Mouse (Mus musculus) large intestine, adult 2 months (tissue): ENCODE measurements around the gene Scn10a. TPM values are rescaled to one million over a fixed set of nuclear protein-coding genes. Genes with fewer than 3 reads are reported as not detected.

Source experiments
- DNase-seq: peaks from one replicate; pipeline ENCODE4 v3.0.0-alpha.2; 2012; ENCODE audit warnings: low read depth, low spot score
- WGBS: fragments of 180-500 bp; shearing (Covaris S2); methylation state at CpG from one replicate; pipeline ENCODE4 v1.1.7; 2018; 5-methylcytosine and 5-hydroxymethylcytosine counted together
- polyA plus RNA-seq: library from polyadenylated mRNA; depleted of rRNA; stranded (reverse); fragments of >200 nt; gene quantifications from 2 replicates; pipeline ENCODE4 v1.2.3, GENCODE M21; 2012; rRNA removed

Gene Scn10a
- polyA plus RNA-seq: not detected in 2 replicates

GRCm38 (mm10) chr9:119719222-119719621 lies at the start of gene Scn10a:
Scn10a (minus strand) TSS chr9:119719322.
- WGBS: 75% methylated on average over 11 of the region's 11 CpGs
- DNase-seq: no peak

- no peak for DNase-seq
- 35% methylated on average over 7 of the region's 7 CpGs for WGBS
These were observed 49.5 kb upstream of the Scn10a start for GRCm38 (mm10) chr9:119768585-119768984.

- WGBS: 80% methylated on average over 3 of the region's 3 CpGs
- DNase-seq: no peak
These were observed 41.1 kb upstream of the Scn10a start for GRCm38 (mm10) chr9:119760226-119760625.

- WGBS: 87% methylated on average over 1 of the region's 1 CpGs
- no peak for DNase-seq
These were observed 40.3 kb upstream of the Scn10a start for GRCm38 (mm10) chr9:119759457-119759856.

GRCm38 (mm10) chr9:119751507-119751906 lies 32.4 kb upstream of the Scn10a start:
- no peak for DNase-seq
- WGBS: 10% methylated on average over 5 of the region's 5 CpGs

GRCm38 (mm10) chr9:119749112-119749511 lies 30.0 kb upstream of the Scn10a start:
- DNase-seq: no peak
- WGBS: 34% methylated on average over 9 of the region's 9 CpGs

GRCm38 (mm10) chr9:119743900-119744299 lies 24.8 kb upstream of the Scn10a start:
- no peak for DNase-seq

GRCm38 (mm10) chr9:119743312-119743711 lies 24.2 kb upstream of the Scn10a start:
- 71% methylated on average over 3 of the region's 3 CpGs for WGBS
- no peak for DNase-seq

More at GRCm38 (mm10) chr9:119743900-119744299, 24.8 kb upstream of the Scn10a start:
- WGBS: 61% methylated on average over 4 of the region's 4 CpGs

GRCm38 (mm10) chr9:119741101-119741786 lies 22.1 kb upstream of the Scn10a start:
- 20% methylated on average over 5 of the region's 5 CpGs for WGBS
- DNase-seq: no peak

- DNase-seq: no peak
- 84% methylated on average over 11 of the region's 11 CpGs for WGBS
These were observed 9.4 kb upstream of the Scn10a start for GRCm38 (mm10) chr9:119728412-119729097.

- DNase-seq: no peak
- 82% methylated on average over 4 of the region's 4 CpGs for WGBS
These were observed 7.9 kb upstream of the Scn10a start for GRCm38 (mm10) chr9:119726990-119727389.

- DNase-seq: no peak
- 55% methylated on average over 6 of the region's 6 CpGs for WGBS
These were observed 6.3 kb upstream of the Scn10a start for GRCm38 (mm10) chr9:119725293-119725862.

- WGBS: 15% methylated on average over 6 of the region's 6 CpGs
- DNase-seq: no peak
These were observed 12.4 kb downstream of the Scn10a start for GRCm38 (mm10) chr9:119706700-119707099.

GRCm38 (mm10) chr9:119691505-119691904 lies 27.6 kb downstream of the Scn10a start:
- DNase-seq: no peak

GRCm38 (mm10) chr9:119691001-119691400 lies 28.1 kb downstream of the Scn10a start:
- 76% methylated on average over 8 of the region's 8 CpGs for WGBS
- no peak for DNase-seq

More at GRCm38 (mm10) chr9:119691505-119691904, 27.6 kb downstream of the Scn10a start:
- 54% methylated on average over 7 of the region's 7 CpGs for WGBS

GRCm38 (mm10) chr9:119687893-119688292 lies 31.2 kb downstream of the Scn10a start:
- no peak for DNase-seq
- WGBS: 78% methylated on average over 8 of the region's 8 CpGs

GRCm38 (mm10) chr9:119686187-119686586 lies 32.9 kb downstream of the Scn10a start:
- DNase-seq: no peak
- 95% methylated on average over 8 of the region's 8 CpGs for WGBS

GRCm38 (mm10) chr9:119680896-119681295 lies 38.2 kb downstream of the Scn10a start:
- no peak for DNase-seq
- 47% methylated on average over 3 of the region's 3 CpGs for WGBS

GRCm38 (mm10) chr9:119664109-119664508 lies 55.0 kb downstream of the Scn10a start:
- WGBS: 53% methylated on average over 1 of the region's 1 CpGs

GRCm38 (mm10) chr9:119656111-119656510 lies 63.0 kb downstream of the Scn10a start:
- DNase-seq: no peak
- 55% methylated on average over 6 of the region's 6 CpGs for WGBS

More at GRCm38 (mm10) chr9:119664109-119664508, 55.0 kb downstream of the Scn10a start:
- no peak for DNase-seq

- no peak for DNase-seq
- WGBS: 40% methylated on average over 5 of the region's 5 CpGs
These were observed 65.4 kb downstream of the Scn10a start for GRCm38 (mm10) chr9:119653758-119654157.
